Mouse (Mus musculus): ENCODE data around the gene Ube2v1. TPM values are rescaled to one million over a fixed set of nuclear protein-coding genes. Genes with fewer than 3 reads are reported as not detected.
A peak's percentile ranks its signal among the peaks of the same experiment; 100 is the strongest.
"Not testable (repeated sequence)": the region's sequence is repeated elsewhere in the genome, so short reads cannot be mapped to it uniquely, and the experiment has no call there.

Ube2v1 gene
- polyA plus RNA-seq, 1 experiment from 2014 or later: 209 TPM

DNA sequence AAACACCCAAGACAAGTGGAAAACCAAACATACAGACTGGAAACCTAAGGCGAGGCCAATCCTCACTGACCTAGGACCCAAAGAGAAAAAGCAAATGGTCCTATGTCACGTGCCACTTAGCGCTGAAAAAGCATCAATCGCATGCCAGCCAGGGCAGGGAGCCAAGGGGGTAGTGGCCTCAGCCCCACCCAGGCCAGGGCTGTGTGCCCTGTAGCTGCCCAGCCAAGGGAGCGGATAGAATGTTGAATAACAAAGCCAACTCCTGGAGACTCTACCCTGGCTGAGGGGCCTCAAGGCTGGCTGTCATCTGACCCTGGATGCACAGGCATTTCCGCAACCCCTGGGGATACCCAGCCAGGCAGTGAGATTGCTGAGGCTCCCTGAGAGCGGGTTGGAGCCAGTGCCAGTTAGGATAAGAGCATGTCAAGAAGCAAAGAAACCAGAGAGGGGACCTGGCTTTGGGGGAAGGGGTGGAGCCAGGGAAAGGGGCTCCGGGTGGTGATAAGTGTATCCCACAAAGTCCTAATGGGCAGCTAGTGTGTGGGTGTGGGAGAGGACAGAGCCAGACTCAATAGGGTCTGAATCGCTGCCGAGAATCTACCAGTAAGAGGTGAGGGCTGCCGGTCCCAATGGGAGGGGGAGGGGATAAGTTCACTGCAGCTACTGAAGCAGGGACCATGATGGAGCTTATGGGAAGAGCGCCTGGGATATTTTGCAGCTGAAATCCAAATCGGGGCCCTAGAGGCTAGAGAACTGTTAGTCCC, 28.1 kb upstream of the Ube2v1 start:
- H3K4me3 ChIP-seq (ENCODE audit: inconsistent target): peak overlapping the region; percentile 99
- H3K79me2 ChIP-seq (ENCODE audit: inconsistent target): peaks cover 58% of the 10 kb centered on the region
- H3K27ac ChIP-seq: peak overlapping the region; percentile 97
- 47% methylated on average over 13 of the region's 13 CpGs for WGBS (ENCODE audit: missing documents)
- 0 out of 2 replicates have a peak, but pooled peaks cover 1% of the 10 kb centered on the region for H3K36me3 ChIP-seq (ENCODE audit: inconsistent target)

DNA sequence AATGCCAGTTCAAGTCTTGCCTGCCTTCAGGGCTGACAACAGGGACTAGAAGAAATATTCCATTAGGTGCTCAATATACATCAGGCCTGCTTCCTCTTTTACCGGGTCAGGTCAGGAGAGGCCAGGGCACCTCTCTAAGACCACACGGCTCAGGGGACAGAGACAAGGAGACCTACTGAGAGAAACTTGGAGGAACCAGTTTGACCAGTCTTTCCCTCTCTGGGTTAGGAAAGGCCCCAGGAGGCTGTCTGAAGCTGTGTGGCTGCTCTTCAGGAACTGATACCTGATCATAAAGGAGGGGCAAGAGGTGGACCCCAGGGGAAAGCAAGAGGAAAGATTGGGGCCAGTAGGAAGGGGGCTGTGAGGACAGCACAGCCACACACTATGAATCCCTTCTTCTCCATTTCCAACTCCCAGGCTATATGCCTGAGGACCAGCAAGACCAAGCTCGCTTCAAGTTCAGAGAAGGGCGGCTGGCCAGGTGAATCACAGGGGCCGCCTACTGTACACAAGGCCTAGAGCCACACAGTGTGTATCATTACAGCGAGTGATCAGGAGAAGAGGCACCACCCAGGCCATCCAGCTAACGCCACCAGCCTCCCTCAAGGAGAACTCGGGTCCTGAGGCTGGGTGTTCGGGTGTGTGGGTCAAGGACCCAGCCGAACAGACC, 27.4 kb upstream of the Ube2v1 start:
- 74% methylated on average over 10 of the region's 10 CpGs for WGBS (ENCODE audit: missing documents)
- Histone ChIP-seq H3K36me3 (ENCODE audit: inconsistent target) (peaks cover 6% of the 10 kb centered on the region; the same call in 1 of the 2 replicates), H3K27ac (peak overlapping the region; percentile 97), H3K79me2 (ENCODE audit: inconsistent target) (peaks cover 65% of the 10 kb centered on the region), H3K4me3 (ENCODE audit: inconsistent target) (peak overlapping the region; percentile 99)

DNA sequence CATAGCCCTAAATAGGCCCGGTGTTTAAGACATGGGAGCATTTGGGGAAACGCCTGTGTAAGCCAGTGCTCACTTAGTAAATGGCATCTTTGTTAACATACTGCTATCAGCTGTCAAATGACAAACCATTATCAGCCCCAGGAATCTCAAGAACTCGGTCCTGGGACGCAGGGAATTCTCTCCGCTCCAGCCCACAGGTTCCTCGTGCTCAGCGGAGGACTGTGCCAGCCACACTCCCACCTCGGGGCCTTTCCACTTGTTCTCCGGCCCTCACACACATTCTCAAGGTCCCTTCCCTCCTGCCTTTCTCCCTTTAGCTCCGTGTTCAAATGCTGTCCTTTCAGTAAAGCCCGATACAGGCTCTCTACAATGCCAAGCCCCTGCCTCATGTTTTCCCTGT, 26.8 kb upstream of the Ube2v1 start:
- H3K4me3 ChIP-seq (ENCODE audit: inconsistent target): peak overlapping the region; percentile 99
- H3K36me3 ChIP-seq (ENCODE audit: inconsistent target): peaks cover 12% of the 10 kb centered on the region; the same call in 1 of the 2 replicates
- H3K79me2 ChIP-seq (ENCODE audit: inconsistent target): peaks cover 71% of the 10 kb centered on the region
- H3K27ac ChIP-seq: peak overlapping the region; percentile 97
- 91% methylated on average over 9 of the region's 11 CpGs for WGBS (ENCODE audit: missing documents)

DNA sequence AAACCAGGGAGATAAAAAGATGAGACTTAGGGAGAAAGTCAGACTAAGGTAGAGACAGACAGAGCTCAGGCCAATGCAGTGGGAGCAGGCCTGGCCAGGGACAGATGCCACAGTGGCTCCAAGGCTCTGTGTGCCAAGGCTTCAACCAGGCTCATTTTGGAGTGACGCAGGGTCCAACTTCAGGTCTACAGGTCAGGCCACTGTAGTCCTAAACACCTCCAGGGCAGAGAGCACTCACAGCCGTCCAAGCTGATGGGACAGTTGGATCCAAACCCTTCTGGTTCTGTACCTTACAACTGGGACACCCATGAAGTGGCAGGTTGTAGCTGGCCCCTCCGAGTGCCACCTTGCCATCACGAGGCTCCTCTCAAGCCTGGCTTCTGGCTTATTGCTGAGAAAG, 26.1 kb upstream of the Ube2v1 start:
- H3K36me3 ChIP-seq (ENCODE audit: inconsistent target): peaks cover 19% of the 10 kb centered on the region
- 91% methylated on average over 4 of the region's 4 CpGs for WGBS (ENCODE audit: missing documents)
- peak overlapping the region; percentile 99; the same call in 1 of the 2 replicates for H3K4me3 ChIP-seq (ENCODE audit: inconsistent target)
- H3K79me2 ChIP-seq (ENCODE audit: inconsistent target): peaks cover 79% of the 10 kb centered on the region
- H3K27ac ChIP-seq: peak overlapping the region; percentile 97

DNA sequence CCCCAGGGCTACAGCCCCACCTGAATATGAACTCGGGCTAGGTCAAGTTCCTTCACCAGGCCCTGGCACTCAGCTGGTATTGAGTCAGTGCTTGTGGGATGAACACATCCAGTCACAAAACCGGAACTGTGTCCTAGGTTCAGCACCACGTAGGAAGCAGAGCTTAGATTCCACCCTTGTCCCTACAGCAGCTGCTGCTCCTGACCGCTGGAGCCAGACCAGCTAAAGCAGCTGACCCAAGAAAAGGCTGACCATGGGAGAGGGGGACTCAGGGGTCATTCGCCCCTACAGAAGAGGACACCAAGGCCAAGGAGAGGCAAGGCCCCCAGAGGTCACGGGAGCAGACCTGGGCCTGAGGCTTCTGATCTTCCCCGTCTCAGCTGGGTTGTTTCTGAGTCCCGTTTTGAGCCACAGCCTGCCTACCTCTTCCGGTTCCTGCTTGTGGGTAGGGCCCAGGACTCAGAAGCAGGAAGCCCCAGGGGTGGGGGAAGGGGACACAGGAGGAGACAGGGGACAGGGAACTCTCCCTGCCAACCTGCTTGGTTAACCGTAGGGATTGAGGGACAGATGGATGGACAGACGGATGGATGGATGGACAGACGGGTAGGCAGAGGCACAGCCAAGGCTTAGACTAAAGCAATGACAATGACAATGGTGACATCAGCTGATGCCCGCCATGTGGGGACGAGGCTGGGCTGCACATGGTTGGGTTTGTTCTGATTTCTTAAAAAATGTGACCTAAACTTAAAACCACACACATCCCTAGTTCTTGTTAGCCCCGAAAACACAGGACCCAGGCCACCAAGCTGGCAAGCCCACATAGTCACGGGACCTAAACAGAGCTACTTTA, 25.0 kb upstream of the Ube2v1 start:
- Histone ChIP-seq H3K36me3 (ENCODE audit: inconsistent target) (peaks cover 30% of the 10 kb centered on the region), H3K79me2 (ENCODE audit: inconsistent target) (peaks cover 90% of the 10 kb centered on the region), H3K27ac (peak overlapping the region; percentile 97), H3K4me3 (ENCODE audit: inconsistent target) (peak overlapping the region; percentile 99)
- 10% methylated on average over 16 of the region's 16 CpGs for WGBS (ENCODE audit: missing documents)

DNA sequence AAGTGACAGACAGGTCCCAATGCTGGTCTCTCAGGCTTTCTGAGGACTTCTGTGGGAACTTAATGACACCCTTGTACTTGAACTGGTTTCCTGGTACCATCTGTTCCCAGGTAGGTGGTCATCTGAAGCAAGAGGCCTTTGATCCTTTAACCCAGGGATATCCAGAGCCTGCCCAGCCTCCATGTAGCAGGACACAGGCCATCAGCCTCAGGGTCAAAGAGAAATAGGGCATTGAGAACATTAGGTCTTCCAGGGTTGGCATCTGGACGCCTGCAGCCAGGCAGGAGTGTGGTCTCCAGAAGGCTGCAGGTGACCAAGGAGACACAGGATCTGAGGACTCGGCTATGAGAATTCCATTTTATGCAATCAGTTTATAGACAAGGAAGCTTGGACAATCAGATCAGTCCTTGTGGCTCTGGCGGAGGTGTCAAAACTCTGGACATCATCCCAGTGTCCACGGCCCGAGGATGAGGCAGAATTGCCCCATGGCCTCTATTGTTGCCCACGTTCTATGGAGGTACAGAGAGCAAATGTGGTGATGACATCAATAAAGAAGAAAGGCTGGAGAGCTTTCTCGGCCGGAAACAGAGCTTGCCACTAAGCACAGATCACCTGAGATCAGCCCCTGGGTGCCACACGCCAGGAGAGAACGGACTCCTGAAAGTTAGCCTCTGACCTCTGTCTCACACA, 23.2 kb upstream of the Ube2v1 start:
- H3K36me3 ChIP-seq (ENCODE audit: inconsistent target): peaks cover 44% of the 10 kb centered on the region
- H3K27ac ChIP-seq: peak overlapping the region; percentile 97
- 95% methylated on average over 9 of the region's 10 CpGs for WGBS (ENCODE audit: missing documents)
- peaks cover 96% of the 10 kb centered on the region for H3K79me2 ChIP-seq (ENCODE audit: inconsistent target)
- H3K4me3 ChIP-seq (ENCODE audit: inconsistent target): no peak overlapping the region

DNA sequence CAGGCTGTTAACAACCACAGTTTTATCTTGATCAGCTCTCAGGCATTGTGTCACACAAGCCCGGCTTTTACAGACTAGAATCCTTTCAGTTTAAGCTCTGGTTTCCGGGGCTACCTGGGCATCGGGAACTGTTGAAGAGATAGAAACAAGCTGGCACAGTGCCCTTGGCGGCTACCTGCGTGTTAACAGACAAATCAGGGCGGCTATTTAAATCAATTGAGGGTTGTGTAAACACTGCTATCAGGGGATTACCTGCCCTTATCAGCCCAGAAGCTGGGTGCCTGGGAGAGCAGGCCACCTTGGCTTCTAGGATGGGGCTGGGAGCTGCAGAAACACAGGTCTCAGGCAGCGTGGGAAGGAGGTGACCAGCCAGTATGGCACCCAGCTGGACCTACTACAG, 20.8 kb upstream of the Ube2v1 start:
- Histone ChIP-seq H3K79me2 (ENCODE audit: inconsistent target) (peaks cover 95% of the 10 kb centered on the region), H3K27ac (peak overlapping the region; percentile 94; the same call in 1 of the 2 replicates), H3K36me3 (ENCODE audit: inconsistent target) (peaks cover 55% of the 10 kb centered on the region), H3K4me3 (ENCODE audit: inconsistent target) (no peak overlapping the region)
- WGBS (ENCODE audit: missing documents): 96% methylated on average over 7 of the region's 7 CpGs

DNA sequence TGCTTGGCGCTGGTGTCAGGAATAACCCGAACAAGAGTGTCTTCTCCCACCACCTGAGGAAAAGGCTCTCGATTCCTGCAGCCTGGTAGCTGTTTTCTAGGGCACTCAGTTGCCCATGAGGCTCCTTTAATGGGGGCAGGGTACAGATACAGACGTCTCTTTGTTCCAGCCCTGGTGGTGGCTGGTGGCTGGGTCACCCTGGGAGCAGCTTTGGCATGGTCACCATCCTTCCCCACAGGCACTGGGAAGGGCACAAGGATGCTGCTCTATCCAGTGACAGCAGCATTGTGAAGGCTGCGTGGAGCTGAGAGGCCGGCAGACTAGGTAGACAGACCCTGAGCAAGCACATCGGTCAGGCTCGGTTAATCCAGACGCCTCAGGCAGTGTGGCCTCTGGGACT, 19.7 kb upstream of the Ube2v1 start:
- H3K4me3 ChIP-seq (ENCODE audit: inconsistent target): no peak overlapping the region
- 90% methylated on average over 9 of the region's 9 CpGs for WGBS (ENCODE audit: missing documents)

DNA sequence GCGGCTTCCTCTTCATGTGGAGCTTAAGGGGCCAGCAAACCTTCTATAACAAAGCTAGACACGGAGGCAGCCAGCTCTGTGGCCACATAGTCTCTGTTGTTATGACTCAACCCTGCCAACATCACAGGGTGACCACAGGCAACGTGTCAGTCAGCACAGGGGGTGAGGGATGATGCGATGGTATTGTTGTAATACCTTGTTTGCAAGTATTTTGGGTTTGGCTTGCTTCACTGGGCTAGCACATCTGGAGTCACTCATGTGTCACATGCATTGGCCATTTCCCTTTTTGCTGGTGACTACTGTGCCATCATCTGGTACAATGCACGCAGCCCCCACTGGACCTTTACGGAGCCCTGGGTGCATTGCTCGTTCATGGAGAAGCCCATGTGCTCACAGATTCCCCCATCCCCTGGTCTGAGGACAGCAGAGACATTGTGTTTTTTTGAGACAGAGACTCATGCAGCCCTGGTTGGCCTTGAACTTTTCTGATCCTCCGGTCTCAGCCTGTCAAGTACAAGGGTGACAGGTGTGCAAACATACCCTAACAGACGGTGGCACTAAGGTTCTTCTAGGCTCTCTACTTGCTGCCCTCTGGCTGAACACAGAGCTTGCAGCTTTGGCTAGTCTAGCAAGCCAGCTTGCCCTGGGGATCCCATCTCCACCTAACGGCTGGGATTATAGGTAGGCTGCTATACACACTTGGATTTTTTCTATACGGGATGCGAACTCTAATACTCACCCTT, 17.6 kb upstream of the Ube2v1 start:
- peaks cover 99% of the 10 kb centered on the region for H3K79me2 ChIP-seq (ENCODE audit: inconsistent target)
- no peak overlapping the region for H3K4me3 ChIP-seq (ENCODE audit: inconsistent target)
- WGBS (ENCODE audit: missing documents): 50% methylated on average over 12 of the region's 12 CpGs
- peak overlapping the region; percentile 94 for H3K27ac ChIP-seq
- peaks cover 77% of the 10 kb centered on the region for H3K36me3 ChIP-seq (ENCODE audit: inconsistent target)

More for the DNA sequence above, 19.7 kb upstream of the Ube2v1 start:
- Histone ChIP-seq H3K27ac (peak overlapping the region; percentile 94; the same call in 1 of the 2 replicates), H3K79me2 (ENCODE audit: inconsistent target) (peaks cover 98% of the 10 kb centered on the region), H3K36me3 (ENCODE audit: inconsistent target) (peaks cover 63% of the 10 kb centered on the region)

DNA sequence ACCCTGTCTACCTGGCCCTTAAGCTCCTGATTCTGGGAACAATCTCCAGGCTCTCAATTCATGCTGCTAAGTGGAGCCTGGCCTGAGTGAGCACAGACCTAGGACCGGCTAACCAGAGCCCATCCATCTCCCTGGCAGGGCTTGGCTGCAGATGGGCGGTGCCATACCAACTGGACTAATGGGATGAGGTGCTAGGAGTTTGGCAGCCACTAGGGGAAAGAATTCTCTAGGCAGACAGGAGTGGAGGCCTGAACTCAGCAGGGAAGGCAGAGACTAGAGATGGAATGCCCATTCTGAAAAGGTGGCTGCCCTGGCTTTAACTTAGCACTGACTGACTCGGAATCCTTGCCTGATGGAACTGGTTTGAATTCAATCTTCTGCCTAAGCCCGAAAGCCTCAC, 14.5 kb upstream of the Ube2v1 start:
- Histone ChIP-seq H3K4me3 (ENCODE audit: inconsistent target) (no peak overlapping the region), H3K36me3 (ENCODE audit: inconsistent target) (peaks cover 55% of the 10 kb centered on the region)
- WGBS (ENCODE audit: missing documents): 89% methylated on average over 4 of the region's 4 CpGs

DNA sequence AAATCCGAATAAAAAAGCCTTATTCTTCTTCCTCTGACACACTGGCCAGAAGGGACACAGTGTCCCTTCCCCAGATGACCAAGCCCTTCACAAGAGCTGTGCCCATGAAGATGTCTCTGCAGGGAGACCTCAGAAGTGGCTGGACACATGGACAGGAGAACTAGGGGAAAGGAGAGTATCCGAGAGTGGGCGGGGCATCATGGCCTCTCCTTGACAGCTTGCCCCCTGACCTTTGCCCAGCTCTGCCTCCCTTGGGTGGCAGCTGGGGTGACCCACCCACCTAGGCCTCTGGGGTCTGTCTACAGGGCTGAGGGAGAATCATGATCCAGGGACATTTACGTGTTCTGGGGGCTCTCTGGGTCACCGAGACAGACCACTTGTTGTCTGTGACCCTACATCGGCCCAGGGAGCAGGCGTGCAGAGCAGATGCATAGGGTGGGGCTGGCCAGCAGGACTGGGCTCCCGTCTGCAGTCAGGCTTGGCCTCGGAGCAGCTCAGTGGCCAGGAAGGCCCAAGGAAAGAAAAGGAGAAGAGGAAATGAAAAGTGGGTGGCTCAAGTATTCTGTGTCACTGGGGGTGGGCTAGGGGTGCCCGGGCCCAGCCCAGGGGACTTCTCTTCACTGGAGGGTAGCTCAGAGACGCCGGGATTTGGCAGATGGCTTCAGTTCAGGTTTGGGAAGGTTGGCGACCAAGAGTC, 11.6 kb upstream of the Ube2v1 start:
- 87% methylated on average over 10 of the region's 13 CpGs for WGBS (ENCODE audit: missing documents)
- H3K4me3 ChIP-seq (ENCODE audit: inconsistent target); H3K27ac ChIP-seq: not testable (repeated sequence)
- peaks cover 43% of the 10 kb centered on the region for H3K36me3 ChIP-seq (ENCODE audit: inconsistent target)
- H3K79me2 ChIP-seq (ENCODE audit: inconsistent target): peaks cover 42% of the 10 kb centered on the region

More for the DNA sequence above, 14.5 kb upstream of the Ube2v1 start:
- no peak overlapping the region for H3K27ac ChIP-seq
- H3K79me2 ChIP-seq (ENCODE audit: inconsistent target): peaks cover 70% of the 10 kb centered on the region

DNA sequence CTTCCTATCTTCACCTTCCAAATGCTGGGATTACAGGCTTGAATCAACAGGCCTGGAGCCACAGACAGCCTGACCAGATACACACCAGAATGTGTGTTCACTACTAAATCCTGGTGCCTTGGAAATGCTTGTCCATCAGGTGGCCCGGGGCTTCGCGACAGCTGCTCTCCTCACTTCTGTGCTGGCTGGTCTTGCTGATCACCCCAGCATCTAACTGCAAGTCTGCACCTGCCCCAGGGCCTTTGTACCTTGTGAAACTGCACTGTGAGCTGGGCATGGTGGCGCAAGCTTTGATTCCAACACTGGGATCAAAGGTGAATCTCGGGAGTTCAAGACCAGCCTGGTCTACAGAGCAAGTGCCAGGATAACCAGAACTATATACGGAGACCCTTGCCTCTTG, 10.3 kb upstream of the Ube2v1 start:
- 98% methylated on average over 5 of the region's 6 CpGs for WGBS (ENCODE audit: missing documents)
- peaks cover 29% of the 10 kb centered on the region for H3K79me2 ChIP-seq (ENCODE audit: inconsistent target)
- H3K27ac ChIP-seq: no peak overlapping the region
- H3K36me3 ChIP-seq (ENCODE audit: inconsistent target): peaks cover 30% of the 10 kb centered on the region
- no peak overlapping the region for H3K4me3 ChIP-seq (ENCODE audit: inconsistent target)

DNA sequence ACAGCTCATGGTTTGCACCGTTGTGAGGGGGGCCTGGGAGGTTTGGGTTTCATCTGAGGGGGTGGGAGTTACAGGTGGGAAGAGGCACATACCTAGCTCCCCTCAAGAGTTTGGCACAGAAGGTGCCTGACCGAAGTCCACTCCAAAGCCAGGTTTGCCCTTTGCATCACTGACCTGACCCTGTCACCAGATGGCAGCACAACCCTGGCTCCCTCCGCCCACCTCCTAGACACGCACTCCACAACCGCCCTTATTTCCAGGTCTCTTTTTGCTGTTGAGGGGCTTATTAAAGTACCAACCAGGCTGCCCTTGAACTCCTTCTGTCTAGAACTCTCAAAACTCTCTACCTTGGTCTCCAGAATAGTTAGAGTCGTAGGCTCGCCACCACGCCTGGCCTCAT, 9.4 kb upstream of the Ube2v1 start:
- Histone ChIP-seq H3K4me3 (ENCODE audit: inconsistent target) (no peak overlapping the region), H3K36me3 (ENCODE audit: inconsistent target) (peaks cover 27% of the 10 kb centered on the region)
- 38% methylated on average over 8 of the region's 8 CpGs for WGBS (ENCODE audit: missing documents)

More for the DNA sequence above, 9.4 kb upstream of the Ube2v1 start:
- no peak overlapping the region for H3K27ac ChIP-seq
- H3K79me2 ChIP-seq (ENCODE audit: inconsistent target): peaks cover 21% of the 10 kb centered on the region
